Mouse (Mus musculus): ENCODE measurements at regions not wholly inside any gene's neighbourhood (a gene's known extent, or its start where the extent isn't known, plus 50 kb on each side); places are given as distances from the start of the nearest gene placed in this dataset.

GRCm38 (mm10) chr3:80038553-80039129, 154.3 kb downstream of the Fam198b start:
- DNase-seq (ENCODE audit: low read depth, low spot score): no peak

GRCm38 (mm10) chr3:80042756-80043484, 158.6 kb downstream of the Fam198b start:
- no peaks in the 10 kb centered on the region for H3K4me1 ChIP-seq (ENCODE audit: control insufficient read depth in 1 of 2, insufficient read depth in 2 of 2, low read length in 2 of 2)
- TF ChIP-seq MYB (IDR thresholded peaks at IDR 0.05; ENCODE audit: low read depth, low read length): no peak
- TF ChIP-seq POLR2AphosphoS2 (IDR thresholded peaks at IDR 0.05; ENCODE audit: low read length): no peak
- TF ChIP-seq CTCF (IDR thresholded peaks at IDR 0.05 in 2 of 3, conservative IDR thresholded peaks at IDR 0.05 in 1 of 3; ENCODE audit: control insufficient read depth in 1 of 3, insufficient read depth in 1 of 3, low read depth in 2 of 3, low read length in 3 of 3, poor library complexity in 1 of 3, severe bottlenecking in 1 of 3): no peak
- no peak for TF ChIP-seq NRF1 (IDR thresholded peaks at IDR 0.05; ENCODE audit: insufficient read depth, low read depth, low read length, poor library complexity, severe bottlenecking)
- TF ChIP-seq MAFK (IDR thresholded peaks at IDR 0.05; ENCODE audit: borderline replicate concordance, low read depth, low read length): no peak
- no peak for TF ChIP-seq GABPA (IDR thresholded peaks at IDR 0.05; ENCODE audit: low read depth, low read length)
- no peak for TF ChIP-seq TAL1 (IDR thresholded peaks at IDR 0.05; ENCODE audit: low read length)
- no peak for TF ChIP-seq GATA1 (IDR thresholded peaks at IDR 0.05; ENCODE audit: low read depth, low read length)
- no peak for TF ChIP-seq EP300 (IDR thresholded peaks at IDR 0.05; ENCODE audit: low read depth in 1 of 2, low read length in 2 of 2)
- TF ChIP-seq ZNF384 (IDR thresholded peaks at IDR 0.05; ENCODE audit: low read depth, low read length): no peak
- no peak for TF ChIP-seq SMC3 (IDR thresholded peaks at IDR 0.05; ENCODE audit: low read depth, low read length)
- TF ChIP-seq ZMIZ1 (IDR thresholded peaks at IDR 0.05; ENCODE audit: low read depth, low read length): no peak
- TF ChIP-seq RAD21 (IDR thresholded peaks at IDR 0.05; ENCODE audit: low read depth, low read length): no peak
- no peaks in the 10 kb centered on the region for H3K79me2 ChIP-seq (ENCODE audit: control insufficient read depth, insufficient read depth, low read length, poor library complexity)
- H3K9ac ChIP-seq (ENCODE audit: control insufficient read depth, low read depth, low read length, poor library complexity, severe bottlenecking): no peak overlapping the region
- peaks cover 0 to 3% of the 10 kb centered on the region in 2 experiments; a peak in 2 of 4 replicates for H3K27me3 ChIP-seq (ENCODE audit: control insufficient read depth in 1 of 2, insufficient read depth in 2 of 2, low read length in 2 of 2)
- no peak overlapping the region for H3K4me3 ChIP-seq (ENCODE audit: control insufficient read depth in 1 of 2, insufficient read depth in 1 of 2, low read depth in 2 of 2, low read length in 2 of 2)
- H3K9me3 ChIP-seq (replicated peaks; ENCODE audit: insufficient read depth, low read length): no peaks in the 10 kb centered on the region
- DNase-seq (ENCODE audit: low read depth, low spot score): no peak
- no peak overlapping the region for H3K27ac ChIP-seq (ENCODE audit: control insufficient read depth, low read depth, low read length)
- no peaks in the 10 kb centered on the region for H3K36me3 ChIP-seq (ENCODE audit: control insufficient read depth in 1 of 2, insufficient read depth in 2 of 2, low read length in 2 of 2)

More at GRCm38 (mm10) chr3:80038553-80039129, 154.3 kb downstream of the Fam198b start:
- no peak overlapping the region for H3K27ac ChIP-seq (ENCODE audit: control insufficient read depth, low read depth, low read length)
- no peak overlapping the region for H3K4me3 ChIP-seq (ENCODE audit: control insufficient read depth in 1 of 2, insufficient read depth in 1 of 2, low read depth in 2 of 2, low read length in 2 of 2)
- no peaks in the 10 kb centered on the region for H3K36me3 ChIP-seq (ENCODE audit: control insufficient read depth in 1 of 2, insufficient read depth in 2 of 2, low read length in 2 of 2)
- TF ChIP-seq CTCF (IDR thresholded peaks at IDR 0.05 in 2 of 3, conservative IDR thresholded peaks at IDR 0.05 in 1 of 3; ENCODE audit: control insufficient read depth in 1 of 3, insufficient read depth in 1 of 3, low read depth in 2 of 3, low read length in 3 of 3, poor library complexity in 1 of 3, severe bottlenecking in 1 of 3): no peak
- no peak for TF ChIP-seq MYC (IDR thresholded peaks at IDR 0.05; ENCODE audit: low read depth, low read length)
- no peak for TF ChIP-seq E2F4 (IDR thresholded peaks at IDR 0.05; ENCODE audit: borderline replicate concordance, low read depth, low read length)
- no peak for TF ChIP-seq TCF12 (IDR thresholded peaks at IDR 0.05; ENCODE audit: low read depth, low read length)
- no peak for TF ChIP-seq CHD1 (IDR thresholded peaks at IDR 0.05; ENCODE audit: low read depth, low read length)
- no peak for TF ChIP-seq TBP (IDR thresholded peaks at IDR 0.05; ENCODE audit: low read depth, low read length)
- TF ChIP-seq HCFC1 (IDR thresholded peaks at IDR 0.05; ENCODE audit: low read depth, low read length): no peak
- TF ChIP-seq NRF1 (IDR thresholded peaks at IDR 0.05; ENCODE audit: insufficient read depth, low read depth, low read length, poor library complexity, severe bottlenecking): no peak
- TF ChIP-seq POLR2AphosphoS5 (IDR thresholded peaks at IDR 0.05; ENCODE audit: borderline replicate concordance, low read depth, low read length): no peak
- no peak for TF ChIP-seq GATA1 (IDR thresholded peaks at IDR 0.05; ENCODE audit: low read depth, low read length)
- no peak for TF ChIP-seq ZNF384 (IDR thresholded peaks at IDR 0.05; ENCODE audit: low read depth, low read length)
- TF ChIP-seq POLR2A (IDR thresholded peaks at IDR 0.05; ENCODE audit: control insufficient read depth in 1 of 2, insufficient read depth in 1 of 2, low read depth in 1 of 2, low read length in 2 of 2, poor library complexity in 1 of 2): no peak
- no peak for TF ChIP-seq RAD21 (IDR thresholded peaks at IDR 0.05; ENCODE audit: low read depth, low read length)
- TF ChIP-seq TAL1 (IDR thresholded peaks at IDR 0.05; ENCODE audit: low read length): no peak
- TF ChIP-seq MAFK (IDR thresholded peaks at IDR 0.05; ENCODE audit: borderline replicate concordance, low read depth, low read length): no peak
- TF ChIP-seq SMC3 (IDR thresholded peaks at IDR 0.05; ENCODE audit: low read depth, low read length): no peak
- no peak for TF ChIP-seq GABPA (IDR thresholded peaks at IDR 0.05; ENCODE audit: low read depth, low read length)
- H3K27me3 ChIP-seq (ENCODE audit: control insufficient read depth in 1 of 2, insufficient read depth in 2 of 2, low read length in 2 of 2): peaks cover 0 to 3% of the 10 kb centered on the region in 2 experiments; a peak in 3 of 4 replicates
- H3K4me1 ChIP-seq (ENCODE audit: control insufficient read depth in 1 of 2, insufficient read depth in 2 of 2, low read length in 2 of 2): no peaks in the 10 kb centered on the region
- H3K9me3 ChIP-seq (replicated peaks; ENCODE audit: insufficient read depth, low read length): no peaks in the 10 kb centered on the region
- no peak overlapping the region for H3K9ac ChIP-seq (ENCODE audit: control insufficient read depth, low read depth, low read length, poor library complexity, severe bottlenecking)
- no peaks in the 10 kb centered on the region for H3K79me2 ChIP-seq (ENCODE audit: control insufficient read depth, insufficient read depth, low read length, poor library complexity)

Data from MEL (cell line).